Mouse (Mus musculus) heart, postnatal 36 days (tissue): Measurements from ENCODE around the gene Gm1043. TPM values are rescaled to one million over a fixed set of nuclear protein-coding genes. Genes with fewer than 3 reads are reported as not detected.

Experiments
- DNase-seq, 2 experiments: peaks; one replicate each; pipeline ENCODE4 v3.0.0; 2021 to 2022
- intact Hi-C: fragments of 180-260 bp; cut with DNase I; formaldehyde crosslinking; loops from one replicate; pipeline ENCODE4 v1.15.1; 2025
- total RNA-seq, 2 experiments: library from RNA; stranded (reverse); gene quantifications; 2 replicates each; pipeline ENCODE4 v1.2.3; 2021

Gm1043 gene
- total RNA-seq, 2 experiments from 2014 or later: not detected

DNA sequence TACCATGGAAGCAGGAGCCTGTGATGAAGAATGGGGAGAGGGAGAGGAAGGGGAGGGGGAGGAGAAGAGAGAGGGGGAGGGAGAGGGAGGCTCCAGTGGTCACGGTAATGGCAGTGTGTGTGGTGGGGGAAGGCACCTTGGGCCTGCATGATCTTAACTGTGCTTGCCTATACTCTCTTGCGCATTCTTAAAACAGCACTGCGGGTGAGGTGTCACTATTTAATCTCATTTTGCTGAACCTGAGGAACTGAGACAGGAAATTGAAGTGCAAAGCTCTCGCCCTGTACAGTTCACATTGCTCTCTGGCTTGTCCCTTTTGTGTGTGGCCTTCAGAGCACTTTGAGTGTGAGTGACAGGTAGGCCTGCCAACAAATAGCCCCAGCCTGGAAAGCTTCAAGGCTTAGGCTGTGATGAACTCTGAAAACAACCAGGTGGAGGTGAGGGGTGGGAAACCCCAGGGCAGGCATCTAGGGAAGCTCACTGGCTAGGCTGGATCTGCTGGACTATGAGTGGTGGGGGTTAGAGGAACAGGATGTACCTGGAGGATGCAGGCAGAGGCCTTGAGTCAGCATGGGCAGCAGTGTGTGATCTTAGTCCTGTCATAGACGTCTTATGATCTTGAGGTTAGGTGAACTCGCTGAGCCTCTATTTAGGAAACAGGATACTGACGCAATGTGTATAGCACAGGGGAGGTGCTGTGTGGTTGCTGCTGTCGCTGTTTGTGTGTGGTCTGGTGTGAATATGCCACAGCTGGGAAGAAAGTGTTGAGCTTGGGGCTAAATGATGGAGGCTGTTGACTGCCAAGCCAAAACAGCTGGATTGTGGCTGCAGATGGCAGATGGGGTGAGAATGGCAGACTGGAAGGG is 18.2 kb upstream of the Gm1043 start:
- intact Hi-C loops: no loop called here
- DNase-seq: no peak

- intact Hi-C loops: no loop called here
- DNase-seq: no peak
Measured at GRCm38 (mm10) chr5:37073660-37074059, 11.5 kb upstream of the Gm1043 start.

DNA sequence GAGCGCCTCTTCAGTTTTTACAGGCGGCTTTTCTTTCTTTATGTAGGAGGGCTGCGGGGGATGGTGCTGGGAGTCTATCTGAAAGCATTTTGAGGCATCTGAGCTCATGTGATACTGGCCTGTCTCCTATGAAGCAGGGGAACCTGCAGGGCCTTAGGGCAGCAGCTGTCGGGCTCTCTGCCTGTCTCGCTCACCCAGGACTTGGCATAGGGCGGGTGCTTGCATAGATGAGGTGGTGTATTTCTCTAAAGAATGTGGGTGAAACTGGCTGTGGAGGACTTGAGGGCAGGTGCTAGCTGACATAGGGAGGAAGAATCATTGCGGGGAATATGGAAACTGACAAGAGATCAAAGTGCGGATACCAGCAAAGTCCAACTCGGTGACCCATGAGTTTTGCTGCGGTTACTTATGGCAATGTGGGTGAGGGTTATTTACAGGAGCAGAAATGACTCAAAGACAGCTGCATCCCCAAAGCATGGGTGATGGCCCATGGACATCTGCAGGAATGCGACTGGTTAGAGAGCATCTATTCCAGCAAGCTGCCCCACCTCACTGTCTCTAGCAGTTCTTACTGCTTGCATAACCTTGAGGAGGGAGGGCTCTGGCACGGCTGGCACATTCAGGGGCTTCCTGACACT is 8.4 kb upstream of the Gm1043 start:
- intact Hi-C loops: no loop called here
- no peak for DNase-seq

DNA sequence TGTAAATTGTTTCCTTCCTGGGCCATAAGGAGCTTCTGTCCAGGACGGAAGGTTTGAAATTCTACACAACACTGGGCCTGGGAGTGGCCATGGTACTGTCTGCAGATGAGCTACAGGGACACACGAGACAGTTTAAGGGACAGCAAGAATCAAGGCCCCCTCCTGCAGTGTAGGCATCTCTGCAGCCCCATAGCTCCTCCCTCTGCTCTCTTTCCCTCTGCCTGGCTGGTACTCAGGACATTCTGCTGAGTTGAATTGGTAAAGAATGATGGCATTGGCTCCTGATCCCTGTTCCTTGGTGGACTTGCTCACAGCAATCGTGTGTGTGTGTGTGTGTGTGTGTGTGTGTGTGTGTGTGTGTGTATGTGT is 7.9 kb upstream of the Gm1043 start:
- intact Hi-C loops: no loop called here
- DNase-seq: no peak

GRCm38 (mm10) chr5:37079484-37079883 is 5.7 kb upstream of the Gm1043 start:
- intact Hi-C loops: no loop called here
- no peak for DNase-seq

- no peak for DNase-seq
- intact Hi-C loops: no loop called here
Measured at GRCm38 (mm10) chr5:37080601-37081000, 4.6 kb upstream of the Gm1043 start.

DNA sequence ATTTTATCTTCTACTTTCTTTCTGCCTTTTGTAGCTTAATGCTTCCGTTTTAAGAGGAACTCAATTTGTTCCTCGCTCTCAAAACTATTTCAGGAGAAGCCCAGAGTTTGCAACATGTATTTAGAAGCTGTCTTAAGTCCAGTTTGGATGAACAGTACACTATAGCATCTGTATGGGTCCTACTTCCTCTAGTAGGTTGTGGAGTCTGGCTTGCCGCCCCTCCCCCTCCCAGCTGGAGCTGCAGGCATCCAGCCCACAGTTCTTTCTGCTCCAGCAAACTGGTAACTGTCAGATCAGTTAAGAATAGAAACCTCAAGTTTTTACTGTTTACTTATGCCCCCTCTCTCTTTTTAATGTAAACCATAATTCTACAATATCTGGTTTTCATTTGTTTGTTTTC is 2.8 kb upstream of the Gm1043 start:
- DNase-seq: peak in 1 of 2 experiments; percentile 10
- intact Hi-C loops: no loop called here

DNA sequence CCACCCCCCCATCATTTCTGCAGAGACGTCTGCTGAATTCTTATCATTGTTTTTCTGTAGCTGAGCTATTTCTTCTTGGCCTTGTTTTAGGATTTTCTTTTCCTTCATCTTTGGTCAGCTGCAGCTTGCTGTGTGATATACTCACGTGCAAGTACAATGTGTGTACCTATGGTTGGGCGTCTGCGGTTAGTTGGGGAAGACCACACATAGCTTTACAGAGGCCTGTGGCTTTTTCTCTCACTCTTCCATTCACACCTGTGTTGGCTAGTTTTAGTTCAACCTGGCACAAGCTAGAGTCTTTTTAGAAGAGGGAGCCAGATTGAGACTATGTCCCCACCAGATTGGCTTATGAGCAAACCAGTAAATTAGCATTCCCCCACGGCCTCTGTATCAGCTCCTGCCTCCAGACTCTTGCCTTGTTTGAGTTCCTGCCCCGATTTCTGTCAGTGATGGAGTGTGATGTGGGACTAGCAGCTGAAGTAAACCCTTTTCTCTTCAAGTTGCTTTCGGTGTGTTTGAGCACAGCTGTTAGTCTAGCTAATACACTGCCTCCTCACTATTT is 1.9 kb upstream of the Gm1043 start:
- DNase-seq: no peak
- intact Hi-C loops: no loop called here

- intact Hi-C loops: no loop called here
- DNase-seq: no peak
Measured at GRCm38 (mm10) chr5:37083850-37084249, 1.3 kb upstream of the Gm1043 start.

GRCm38 (mm10) chr5:37085918-37086317 is 748 bp downstream of the Gm1043 start:
- intact Hi-C loops: no loop called here
- DNase-seq: no peak

- intact Hi-C loops: no loop called here
- DNase-seq: no peak
Measured at GRCm38 (mm10) chr5:37087786-37088185, 2.6 kb downstream of the Gm1043 start.

DNA sequence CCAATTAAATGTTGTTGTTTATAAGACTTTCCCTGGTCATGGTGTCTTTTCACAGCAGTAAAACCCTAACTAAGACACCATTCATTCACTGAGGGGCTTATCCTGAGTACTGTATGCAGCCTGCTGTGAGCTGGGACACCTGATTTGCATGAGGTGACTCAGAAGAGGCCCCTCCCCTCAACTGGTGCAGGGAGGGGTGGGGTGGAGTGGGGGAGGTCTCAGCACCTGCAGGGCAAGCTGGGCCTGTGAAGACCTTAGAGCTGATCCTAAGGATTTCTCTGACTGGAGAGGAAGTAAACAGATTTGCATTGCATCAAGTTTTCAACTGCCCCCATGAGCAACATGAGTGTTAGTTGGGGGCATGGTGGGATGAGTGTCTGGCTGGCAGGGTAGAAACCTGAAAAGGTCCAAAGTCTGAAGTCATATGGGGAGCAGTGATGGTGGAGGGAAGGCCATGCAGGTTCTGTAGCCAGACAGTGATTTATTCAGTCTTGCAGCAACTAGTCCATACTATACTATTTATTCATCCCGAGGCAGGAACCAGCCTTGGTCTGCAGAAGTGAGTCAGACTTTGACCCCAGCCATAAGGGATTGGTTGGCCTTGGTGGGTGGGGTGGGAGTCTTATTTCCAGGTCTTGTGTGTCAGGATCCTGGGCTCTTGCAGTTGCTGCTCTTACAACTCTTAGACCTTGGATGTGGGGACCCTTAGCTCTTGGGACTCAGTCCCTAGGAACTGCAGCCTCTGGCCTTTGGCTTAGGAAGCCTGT is 3.4 kb downstream of the Gm1043 start:
- no peak for DNase-seq
- intact Hi-C loops: no loop called here

- intact Hi-C loops: no loop called here
- no peak for DNase-seq
Measured at GRCm38 (mm10) chr5:37091171-37091628, 6.0 kb downstream of the Gm1043 start.

DNA sequence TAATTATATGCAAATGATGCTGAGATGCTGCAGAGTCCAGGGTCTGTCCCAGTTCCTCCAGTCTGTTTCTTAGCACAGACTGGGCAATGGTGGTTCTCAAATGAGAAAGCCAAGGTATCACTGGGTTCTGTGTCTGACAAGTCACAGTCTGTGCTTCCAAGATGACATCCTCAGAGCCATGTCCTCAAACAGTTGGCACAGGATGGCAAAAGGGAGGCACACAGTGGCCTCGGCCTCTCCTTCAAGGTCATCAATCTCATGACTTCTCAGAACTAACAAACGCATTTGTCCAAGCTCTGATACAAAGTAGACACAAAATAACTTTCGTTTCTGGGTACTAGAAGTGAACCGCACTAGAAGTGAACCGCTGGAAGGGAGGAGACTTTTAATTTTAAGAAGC is 9.8 kb downstream of the Gm1043 start:
- DNase-seq: no peak
- intact Hi-C loops: no loop called here

GRCm38 (mm10) chr5:37097591-37097990 is 12.4 kb downstream of the Gm1043 start:
- intact Hi-C loops: no loop called here
- DNase-seq: no peak

GRCm38 (mm10) chr5:37100813-37101212 is 15.6 kb downstream of the Gm1043 start:
- DNase-seq: no peak
- intact Hi-C loops: no loop called here

GRCm38 (mm10) chr5:37101631-37102030 is 16.5 kb downstream of the Gm1043 start:
- no peak for DNase-seq
- intact Hi-C loops: no loop called here

- intact Hi-C loops: no loop called here
- no peak for DNase-seq
Measured at GRCm38 (mm10) chr5:37102056-37102455, 16.9 kb downstream of the Gm1043 start.

- DNase-seq: no peak
- intact Hi-C loops: no loop called here
Measured at GRCm38 (mm10) chr5:37105531-37106456, 20.6 kb downstream of the Gm1043 start.

DNA sequence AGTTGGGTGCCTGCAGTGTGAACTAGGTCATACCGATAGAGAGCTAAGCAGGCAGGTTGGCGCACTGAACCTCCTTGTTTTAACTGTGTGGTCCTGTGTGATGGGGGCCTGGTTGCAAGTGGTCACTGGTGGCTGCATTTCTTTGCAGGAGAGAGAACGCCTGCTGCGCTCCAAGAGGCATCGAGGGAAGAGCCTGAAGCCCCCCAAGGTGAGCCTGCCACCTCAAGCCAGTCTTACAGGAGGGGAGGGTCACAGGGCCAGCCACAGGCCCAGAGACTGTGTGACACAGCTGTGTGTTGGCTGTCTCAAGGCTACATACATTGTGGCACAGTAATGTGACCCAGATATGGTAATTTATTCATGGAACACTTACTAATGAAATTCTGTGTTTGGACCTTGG is 21.9 kb downstream of the Gm1043 start:
- no peak for DNase-seq
- intact Hi-C loops: no loop called here
